Mouse (Mus musculus) bone marrow macrophage, adult 2 months (primary cell): ENCODE measurements around the gene Sub1. TPM values are rescaled to one million over a fixed set of nuclear protein-coding genes. Genes with fewer than 3 reads are reported as not detected.

Experiments
- H3K27ac ChIP-seq: 2 replicates; pipeline ENCODE4 v1.5.1; 2012; ENCODE audit warnings: low read depth, low read length; ENCODE audit not compliant: insufficient read depth
- H3K4me1 ChIP-seq: 2 replicates; pipeline ENCODE4 v1.6.1; 2012; ENCODE audit warnings: low read length; ENCODE audit not compliant: control insufficient read depth, insufficient read depth
- H3K4me3 ChIP-seq: 2 replicates; pipeline ENCODE4 v1.5.1; 2012; ENCODE audit warnings: mild to moderate bottlenecking, low read length, moderate library complexity; ENCODE audit not compliant: insufficient read depth
- CTCF ChIP-seq: IDR thresholded peaks from 2 replicates; pipeline ENCODE4 v1.5.1; 2012; ENCODE audit warnings: low read depth, mild to moderate bottlenecking, low read length, moderate library complexity
- POLR2A ChIP-seq: IDR thresholded peaks from 2 replicates; pipeline ENCODE4 v1.6.1; 2012; ENCODE audit warnings: mild to moderate bottlenecking, low read depth, low read length, borderline replicate concordance
- polyA plus RNA-seq: library from polyadenylated mRNA; stranded (reverse); fragments of >200 nt; gene quantifications from 2 replicates; pipeline ENCODE4 v1.2.4, GENCODE M21; 2012; ENCODE audit not compliant: missing spikeins, insufficient read depth, insufficient read length

Sub1 gene
- polyA plus RNA-seq, 1 experiment: 199 TPM

DNA sequence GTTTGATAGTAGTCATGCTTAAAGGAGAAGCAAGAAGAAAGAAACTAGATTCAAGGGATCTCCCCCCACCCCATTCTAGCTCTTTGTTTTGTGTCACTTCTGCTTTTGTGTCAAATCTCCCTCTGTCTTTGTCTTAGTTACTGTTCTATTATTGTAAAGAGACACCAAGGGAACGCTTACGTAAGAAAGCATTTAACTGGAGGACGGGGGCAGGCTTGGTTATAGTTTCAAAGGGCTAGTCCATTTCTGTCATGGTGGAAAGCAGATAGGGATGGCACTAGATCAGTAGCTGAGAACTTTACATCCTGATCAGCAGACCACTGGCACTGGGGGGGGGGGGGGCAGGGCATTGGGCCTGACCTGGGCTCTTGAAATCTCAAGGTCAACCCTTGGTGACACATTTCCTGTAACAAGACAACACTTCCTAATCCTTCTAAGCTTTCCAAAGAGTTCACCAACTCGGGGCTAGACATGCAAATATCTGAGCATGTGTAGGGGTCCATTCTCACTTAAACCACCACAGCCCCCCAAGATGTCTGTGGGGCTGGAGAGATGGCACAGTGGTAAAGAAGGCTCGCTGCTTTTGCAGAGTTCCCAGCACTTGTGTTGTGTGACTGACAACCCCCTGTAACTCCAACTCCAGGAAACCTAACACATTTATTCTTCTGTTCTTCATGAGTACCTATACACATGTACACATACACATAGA, 17.6 kb upstream of the Sub1 start:
- no peak for TF ChIP-seq POLR2A
- no peak for TF ChIP-seq CTCF
- Histone ChIP-seq H3K4me1 (peaks cover 25% of the 10 kb centered on the region), H3K4me3 (0 out of 2 replicates have a peak overlapping the region, but pooled peaks have one; percentile 6), H3K27ac (peak overlapping the region; percentile 66)

DNA sequence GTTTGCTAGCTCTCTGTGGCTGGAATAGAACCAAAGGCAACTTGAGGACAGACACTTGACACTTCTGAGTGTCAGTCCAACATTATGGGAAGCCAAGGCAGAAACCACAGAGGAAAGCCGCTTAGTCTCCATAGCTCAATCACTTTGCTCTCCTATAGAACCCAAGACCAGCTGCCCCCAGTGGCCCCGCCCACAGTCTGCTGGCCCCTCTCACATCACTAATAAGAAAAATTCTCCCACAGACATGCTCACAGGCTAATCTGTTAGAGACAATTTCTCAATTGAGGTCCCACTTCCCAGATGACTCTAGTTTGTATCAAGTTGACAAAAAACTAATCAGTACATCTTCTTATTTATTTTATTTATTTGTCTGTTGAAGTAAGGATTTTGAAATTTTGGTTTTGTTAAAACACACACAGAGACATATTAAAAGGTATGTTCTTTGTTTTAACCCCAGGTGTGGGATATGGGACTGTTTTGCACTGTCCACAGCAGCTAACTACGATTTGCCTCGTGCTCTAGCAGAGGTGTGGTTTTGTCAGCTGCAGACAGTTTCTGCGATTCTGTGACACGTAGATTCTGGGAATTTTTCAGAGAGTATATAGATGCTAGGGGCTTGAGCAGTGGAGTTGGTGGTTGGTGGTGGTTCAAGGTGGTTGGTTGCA, 16.9 kb upstream of the Sub1 start:
- Histone ChIP-seq H3K4me1 (peaks cover 28% of the 10 kb centered on the region), H3K27ac (peak overlapping the region; percentile 66), H3K4me3 (0 out of 2 replicates have a peak overlapping the region, but pooled peaks have one; percentile 6)
- TF ChIP-seq CTCF (no peak), POLR2A (no peak)

- no peak for TF ChIP-seq POLR2A
- no peak for TF ChIP-seq CTCF
- Histone ChIP-seq H3K4me1 (peaks cover 36% of the 10 kb centered on the region), H3K4me3 (peak overlapping the region; percentile 26), H3K27ac (no peak overlapping the region)
Observed at GRCm38 (mm10) chr15:12010602-12011044, 13.8 kb upstream of the Sub1 start.

DNA sequence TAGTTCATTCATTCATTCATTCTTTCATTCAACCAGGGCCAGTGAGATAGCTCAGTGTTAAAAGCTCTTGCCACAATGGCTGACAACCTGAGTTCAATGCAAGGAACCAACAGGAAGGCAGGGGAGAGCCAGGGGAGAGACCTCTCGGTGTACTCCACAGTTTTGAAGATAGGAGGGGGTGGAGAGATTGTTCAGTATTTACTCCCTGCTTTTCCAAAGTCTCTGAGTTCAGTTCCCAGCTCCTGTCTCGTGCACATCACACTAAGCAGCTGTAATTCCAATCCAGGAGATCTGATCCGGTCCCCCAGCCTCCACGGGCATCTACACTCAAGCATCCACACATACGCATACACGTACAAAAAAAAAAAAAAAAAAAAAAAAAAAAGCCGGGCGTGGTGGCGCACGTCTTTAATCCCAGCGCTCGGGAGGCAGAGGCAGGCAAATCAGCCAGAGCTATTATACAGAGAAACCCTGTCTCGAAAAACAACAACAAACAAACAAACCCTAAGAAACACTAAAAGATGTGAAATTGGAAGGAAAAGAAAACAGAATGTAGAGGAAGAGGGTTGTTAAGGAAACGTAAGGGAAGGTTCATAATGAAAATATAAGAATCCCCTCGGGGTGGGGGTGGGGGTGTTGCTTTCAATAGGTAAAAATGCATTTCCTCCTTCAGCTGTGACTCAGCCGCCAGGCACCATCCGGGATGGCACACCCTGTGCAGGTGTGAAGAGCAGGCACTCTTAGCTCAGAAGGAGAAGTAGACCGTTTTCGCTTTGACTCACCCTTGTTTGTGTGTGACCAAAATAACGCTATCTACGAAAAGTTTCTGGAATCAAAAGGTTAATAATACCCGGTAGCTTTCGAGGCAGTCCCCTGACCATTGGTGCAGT, 13.2 kb upstream of the Sub1 start:
- peaks cover 35% of the 10 kb centered on the region for H3K4me1 ChIP-seq
- H3K4me3 ChIP-seq: peak overlapping the region; percentile 26
- TF ChIP-seq CTCF (no peak), POLR2A (no peak)
- H3K27ac ChIP-seq: no peak overlapping the region

DNA sequence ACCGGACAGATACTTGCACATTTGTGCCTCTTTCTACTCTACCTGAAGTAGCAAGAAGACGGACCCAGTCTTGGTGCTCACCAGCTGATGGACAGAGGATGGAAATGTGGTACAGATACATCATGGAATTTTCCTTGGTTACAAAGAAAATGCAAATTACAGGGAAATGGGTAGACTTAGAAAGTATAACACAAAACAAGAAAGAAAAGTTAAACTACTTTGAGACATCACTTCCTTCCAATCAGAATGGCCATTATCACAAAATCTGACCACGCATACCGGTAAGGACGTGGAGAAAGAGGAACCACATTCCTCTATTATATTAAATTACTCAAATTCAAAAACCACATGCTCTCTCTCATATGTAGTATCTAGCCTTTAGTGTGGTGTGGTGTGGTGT, 12.1 kb upstream of the Sub1 start:
- Histone ChIP-seq H3K4me1 (peaks cover 24% of the 10 kb centered on the region), H3K4me3 (no peak overlapping the region)
- TF ChIP-seq CTCF: no peak
- TF ChIP-seq POLR2A: no peak

DNA sequence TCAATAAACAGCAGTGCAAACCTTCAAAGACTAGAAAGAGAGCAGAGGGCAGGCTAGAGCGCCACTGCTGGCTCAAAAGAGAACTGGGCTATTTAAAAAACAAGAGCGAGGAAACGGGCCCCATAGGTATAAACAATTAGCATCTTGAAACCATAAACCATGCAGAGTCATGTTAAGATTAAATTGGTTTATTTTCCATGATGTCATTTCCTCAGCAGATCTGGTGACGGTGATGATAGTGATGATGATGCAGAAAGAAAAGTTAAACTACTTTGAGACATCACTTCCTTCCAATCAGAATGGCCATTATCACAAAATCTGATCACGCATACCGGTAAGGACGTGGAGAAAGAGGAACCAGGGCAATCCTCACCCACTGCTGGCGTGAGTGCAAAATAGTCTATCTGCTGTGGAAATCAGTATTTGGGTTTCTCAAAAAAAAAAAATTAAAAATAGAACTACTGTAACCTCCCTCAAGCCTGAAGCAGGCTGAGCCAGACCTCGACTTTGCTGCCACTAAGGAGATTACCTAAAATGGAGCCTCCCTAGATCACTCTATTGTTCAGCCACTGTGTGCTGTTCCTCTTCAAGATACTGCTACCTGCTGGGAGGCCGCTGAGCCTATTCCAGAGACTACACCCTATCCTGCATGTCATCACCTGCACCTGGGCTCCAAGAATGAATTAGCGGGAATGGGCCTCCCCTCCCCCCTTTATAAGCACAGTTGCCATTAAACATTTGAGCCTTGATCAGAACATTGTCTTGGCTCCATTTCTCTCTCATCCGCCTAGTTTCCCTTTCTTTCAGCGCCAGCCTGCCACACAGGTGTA, 11.4 kb upstream of the Sub1 start:
- TF ChIP-seq CTCF (no peak), POLR2A (no peak)
- H3K4me1 ChIP-seq: peaks cover 19% of the 10 kb centered on the region
- no peak overlapping the region for H3K27ac ChIP-seq
- no peak overlapping the region for H3K4me3 ChIP-seq

More for the DNA sequence above, 12.1 kb upstream of the Sub1 start:
- H3K27ac ChIP-seq: no peak overlapping the region

- H3K27ac ChIP-seq: no peak overlapping the region
- TF ChIP-seq CTCF: no peak
- peaks cover 14% of the 10 kb centered on the region for H3K4me1 ChIP-seq
- H3K4me3 ChIP-seq: no peak overlapping the region
Observed at GRCm38 (mm10) chr15:12007421-12007820, 10.6 kb upstream of the Sub1 start.

- H3K27ac ChIP-seq: no peak overlapping the region
- TF ChIP-seq POLR2A: no peak
- no peak for TF ChIP-seq CTCF
- H3K4me3 ChIP-seq: no peak overlapping the region
- H3K4me1 ChIP-seq: peaks cover 13% of the 10 kb centered on the region
Observed at GRCm38 (mm10) chr15:12006169-12006568, 9.4 kb upstream of the Sub1 start.

DNA sequence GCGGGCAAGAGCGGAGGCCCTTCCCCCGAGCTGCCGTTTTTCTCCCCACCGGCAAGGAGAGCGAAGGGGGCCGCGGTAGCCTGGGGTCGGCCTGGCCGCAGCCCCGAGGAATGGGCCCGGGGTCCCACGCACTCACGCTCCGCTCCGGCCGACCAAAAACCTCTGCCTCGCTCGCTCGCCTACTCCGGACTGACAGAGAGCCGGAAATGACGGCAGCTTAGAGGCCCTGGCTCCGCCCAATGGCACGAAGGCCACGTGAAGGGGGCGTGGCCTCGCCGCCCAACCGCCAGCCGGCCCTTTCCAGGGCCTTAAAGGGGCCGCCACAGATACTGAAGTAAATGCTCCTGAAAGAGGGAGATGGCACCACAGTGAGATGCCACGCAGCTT, 975 bp downstream of the Sub1 start:
- H3K27ac ChIP-seq: peak overlapping the region; percentile 64
- peaks cover 5% of the 10 kb centered on the region for H3K4me1 ChIP-seq
- TF ChIP-seq POLR2A: peak; percentile 91
- TF ChIP-seq CTCF: no peak
- H3K4me3 ChIP-seq: peak overlapping the region; percentile 98
